Comparison of ENCODE assay signal across 10 mouse cellular contexts in the genomic region with DNA sequence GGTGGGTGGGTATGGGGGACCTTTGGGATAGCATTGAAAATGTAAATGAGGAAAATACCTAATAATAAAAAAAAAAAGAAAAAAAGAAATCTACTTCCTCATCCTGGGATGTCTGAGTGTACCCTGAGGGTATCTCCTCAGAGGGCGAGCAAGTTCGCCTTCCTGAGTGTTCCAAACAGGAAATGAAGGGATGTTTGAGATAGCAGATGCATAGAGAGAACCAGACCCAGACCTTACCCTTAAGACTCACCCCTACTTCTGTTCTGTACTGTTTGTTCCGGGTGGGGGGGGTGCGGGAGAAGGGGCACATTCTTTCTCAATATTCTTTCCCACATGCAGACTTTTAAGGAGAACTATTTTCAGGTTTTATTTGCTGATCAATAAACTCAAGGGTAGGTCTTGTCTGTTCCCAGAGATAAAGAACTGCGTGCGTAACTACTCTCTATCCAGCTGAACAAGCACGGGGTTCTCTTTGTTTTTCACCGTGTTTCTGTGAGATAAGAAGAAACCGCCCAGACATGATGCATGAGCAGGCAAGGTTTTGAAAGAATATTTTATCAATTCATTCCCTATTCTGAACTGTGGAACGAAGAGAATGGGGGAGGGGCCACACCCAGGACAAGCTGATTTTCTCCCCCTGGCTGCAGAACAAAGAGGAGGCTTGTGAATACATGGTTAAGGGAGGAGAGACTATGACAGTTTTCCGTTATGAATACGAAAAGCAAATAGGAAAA. TPM values are rescaled to one million over a fixed set of nuclear protein-coding genes. Genes with fewer than 3 reads are reported as not detected.
DNase-seq lines count a peak whose midpoint lies in the region; ATAC-seq lines count a peak whose summit lies in the region.
"Had no signal": no experiment of that assay in that cellular context is flagged by ENCODE, and none has a peak within 500 bp of the region (broad histone marks: within the 10 kb centered on the region; RNA-seq: fewer than 3 reads in every experiment).

No protein-coding gene starts in this region.

- DNase-seq in spleen, postnatal 4 days (ENCODE audit: low spot score in 2 of 2), result peak; percentile 32 to 62
- DNase-seq in spleen, postnatal 14 days (ENCODE audit: low spot score in 2 of 2), result no peak
- no peak for DNase-seq in hindbrain, embryonic 10.5 days (ENCODE audit: low spot score)
- DNase-seq in cerebellum, postnatal 36 days, result no peak
- no peak for DNase-seq in kidney, adult 11 months
- no peak for DNase-seq in cerebellum, adult 8-10 months
- DNase-seq: cerebellum, adult 2 months had no signal

- H3K27me3 ChIP-seq in hindbrain, embryonic 10.5 days (ENCODE audit: insufficient read depth, poor library complexity, severe bottlenecking), result no peaks in the 10 kb centered on the region
- no peaks in the 10 kb centered on the region for H3K27me3 ChIP-seq in liver, embryonic 15.5 days
- H3K27me3 ChIP-seq: limb, embryonic 13.5 days had no signal

- no peak overlapping the region for H3K9ac ChIP-seq in liver, embryonic 15.5 days
- H3K9ac ChIP-seq: limb, embryonic 13.5 days had no signal

- peak overlapping the region; percentile 45; the same call in 1 of the 2 replicates for H3K27ac ChIP-seq in hindbrain, embryonic 10.5 days
- H3K27ac ChIP-seq in liver, embryonic 15.5 days (replicated peaks), result peak overlapping the region; percentile 83
- H3K27ac ChIP-seq: limb, embryonic 13.5 days had no signal

- ATAC-seq in liver, embryonic 15.5 days (ENCODE audit: insufficient read depth), result peak; percentile 97

- no peaks in the 10 kb centered on the region for H3K36me3 ChIP-seq in hindbrain, embryonic 10.5 days
- no peaks in the 10 kb centered on the region for H3K36me3 ChIP-seq in liver, embryonic 15.5 days (replicated peaks)
- H3K36me3 ChIP-seq: limb, embryonic 13.5 days had no signal

- H3K4me1 ChIP-seq in hindbrain, embryonic 10.5 days (replicated peaks), result 0 out of 2 replicates have a peak, but pooled peaks cover 3% of the 10 kb centered on the region
- H3K4me1 ChIP-seq in liver, embryonic 15.5 days (replicated peaks), result peaks cover 45% of the 10 kb centered on the region
- H3K4me1 ChIP-seq: limb, embryonic 13.5 days had no signal

- H3K4me3 ChIP-seq in hindbrain, embryonic 10.5 days, result no peak overlapping the region
- H3K4me3 ChIP-seq in liver, embryonic 15.5 days (replicated peaks), result 0 out of 2 replicates have a peak overlapping the region, but pooled peaks have one; percentile 18
- H3K4me3 ChIP-seq: limb, embryonic 13.5 days had no signal

- 70% methylated on average over 12 of the region's 12 CpGs for WGBS in hindbrain, embryonic 10.5 days
- 25% methylated on average over 12 of the region's 12 CpGs for WGBS in liver, embryonic 15.5 days (ENCODE audit: insufficient replicate concordance)

- peak overlapping the region; percentile 59 for H3K4me2 ChIP-seq in liver, embryonic 15.5 days
- H3K4me2 ChIP-seq: limb, embryonic 13.5 days had no signal

- no peaks in the 10 kb centered on the region for H3K9me3 ChIP-seq in hindbrain, embryonic 10.5 days
- H3K9me3 ChIP-seq in liver, embryonic 15.5 days (replicated peaks), result no peaks in the 10 kb centered on the region
- H3K9me3 ChIP-seq: limb, embryonic 13.5 days had no signal

RNA-seq across cellular contexts. Expression of a gene that starts 11.9 kb away (rescaled TPM):
- not detected in 2 replicates for polyA plus RNA-seq in hindbrain, embryonic 10.5 days (2016; fragmentation: Nextera tagmentation; extraction: Ambion mirVana)
- 2.6 and 3.4 TPM in 2 replicates for polyA plus RNA-seq in liver, embryonic 15.5 days (2015; fragmentation: Nextera tagmentation; extraction: Ambion mirVana)
- polyA plus RNA-seq: cerebellum, adult 2 months; kidney, embryonic 16.5 days; limb, embryonic 13.5 days had no signal

RNA-seq across cellular contexts. Expression of a gene that starts 27.8 kb away (rescaled TPM):
- polyA plus RNA-seq in hindbrain, embryonic 10.5 days (2016; fragmentation: Nextera tagmentation; extraction: Ambion mirVana), result 2.1 and 2.5 TPM in 2 replicates
- 24.3 and 25.4 TPM in 2 replicates for polyA plus RNA-seq in liver, embryonic 15.5 days (2015; fragmentation: Nextera tagmentation; extraction: Ambion mirVana)

RNA-seq across cellular contexts. Expression of a gene that starts 38.8 kb away (rescaled TPM):
- polyA plus RNA-seq in hindbrain, embryonic 10.5 days (2016; fragmentation: Nextera tagmentation; extraction: Ambion mirVana), result not detected in 2 replicates
- polyA plus RNA-seq in liver, embryonic 15.5 days (2015; fragmentation: Nextera tagmentation; extraction: Ambion mirVana), result 2.1 and 2.6 TPM in 2 replicates
- polyA plus RNA-seq: kidney, embryonic 16.5 days had no signal

RNA-seq across cellular contexts. Expression of a gene that starts 45.1 kb away (rescaled TPM):
- 0.55 and 0.91 TPM in 2 replicates for polyA plus RNA-seq in hindbrain, embryonic 10.5 days (2016; fragmentation: Nextera tagmentation; extraction: Ambion mirVana)
- polyA plus RNA-seq in liver, embryonic 15.5 days (2015; fragmentation: Nextera tagmentation; extraction: Ambion mirVana), result 0.24 and 0.28 TPM in 2 replicates

Comparison
In these comparisons a context has a peak if more than half of its experiments do, and no peak if none do; other contexts are left out.
1. DNase-seq: peak in spleen, postnatal 4 days (2 of 2); none in spleen, postnatal 14 days (0 of 2), hindbrain, embryonic 10.5 days (single experiment), cerebellum, postnatal 36 days (0 of 2), kidney, adult 11 months (single experiment) and cerebellum, adult 8-10 months (single experiment).